Mouse (Mus musculus) spleen, adult 12 weeks (tissue): ENCODE results near the gene Ccs.

Experiments
- DNase-seq: peaks from one replicate; pipeline ENCODE4 v3.0.0; 2022; ENCODE audit warnings: low spot score

The Ccs gene

DNA sequence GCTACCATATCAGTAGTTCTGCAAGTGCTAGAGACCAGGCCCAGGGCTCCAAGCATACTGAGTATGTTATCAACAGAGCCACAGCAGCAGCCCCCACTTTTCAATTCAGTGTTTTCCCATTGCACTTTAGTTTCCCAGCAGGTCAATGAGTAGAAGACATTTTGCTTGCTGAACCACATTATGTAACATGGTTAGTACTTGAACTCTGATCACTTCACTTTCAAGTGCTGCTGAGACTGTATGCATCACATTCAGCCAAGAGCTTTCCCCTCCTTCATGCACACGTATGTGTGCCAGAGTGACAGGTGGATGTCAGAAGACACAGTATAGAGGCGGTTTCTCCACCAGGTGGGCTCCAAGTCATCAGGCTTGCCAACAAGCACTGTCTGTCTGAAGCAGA lies 56.2 kb downstream of the Ccs start:
- no peak for DNase-seq
